Mouse (Mus musculus) lung, postnatal 10 days (tissue): ENCODE measurements around the gene Capn7.

Experiments used
- DNase-seq: peaks from one replicate; pipeline ENCODE4 v3.0.0; 2021

Capn7 gene

DNA sequence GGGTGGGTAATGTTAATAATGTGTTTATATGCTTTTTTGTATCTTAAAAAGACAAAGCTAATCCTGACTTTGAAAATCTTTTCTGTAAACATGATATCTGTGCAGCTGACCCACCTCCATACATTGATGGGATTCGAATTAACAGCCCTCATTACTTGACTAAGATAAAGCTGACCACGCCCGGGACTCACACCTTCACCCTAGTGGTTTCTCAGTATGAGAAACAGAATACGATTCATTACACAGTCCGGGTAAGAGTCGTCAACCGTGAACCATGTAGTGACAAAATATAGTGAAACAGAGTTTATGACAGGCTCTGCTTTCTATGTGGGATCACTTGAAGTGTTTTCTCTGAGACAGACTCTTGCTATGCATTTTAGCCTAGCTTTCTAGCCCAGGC is 31.5 kb downstream of the Capn7 start:
- no peak for DNase-seq

DNA sequence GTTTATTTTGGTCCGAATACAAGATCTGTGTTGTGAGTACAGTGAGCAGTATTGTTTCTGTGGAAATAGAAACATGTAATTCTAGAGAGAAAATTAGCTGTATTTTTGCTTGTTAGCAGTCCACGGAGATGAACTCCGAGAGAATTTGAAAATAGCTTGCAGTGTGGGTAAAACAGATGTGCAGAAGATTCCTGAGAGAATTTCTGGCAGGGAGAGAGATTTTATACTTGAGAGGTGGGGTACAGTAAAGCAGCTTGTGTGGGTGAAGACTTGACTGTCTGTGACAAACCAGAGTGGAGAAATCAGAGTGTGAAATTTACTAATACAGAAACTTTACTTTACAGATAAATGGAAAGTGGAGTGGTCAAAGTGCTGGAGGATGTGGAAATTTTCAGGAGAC is 32.9 kb downstream of the Capn7 start:
- no peak for DNase-seq

DNA sequence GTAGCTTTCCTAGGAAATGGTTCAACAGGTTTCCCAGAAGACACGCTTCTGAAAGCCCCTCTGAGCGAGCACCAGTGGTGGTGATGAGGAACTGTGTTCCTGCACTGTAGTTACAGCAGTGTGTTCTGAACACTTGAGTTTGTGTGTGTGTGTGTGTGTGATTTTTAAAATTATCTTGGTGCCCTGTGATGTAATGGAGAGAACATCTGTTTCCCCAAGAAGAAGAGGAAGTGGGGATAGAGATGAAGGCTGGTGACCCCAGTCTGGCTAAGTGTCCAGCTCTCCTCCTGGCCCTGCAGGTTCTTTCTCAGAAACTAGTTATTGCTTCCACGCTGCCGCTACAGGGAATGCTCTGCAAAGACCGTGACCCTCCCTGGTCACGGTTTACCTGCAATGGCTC is 38.0 kb downstream of the Capn7 start:
- DNase-seq = no peak

DNA sequence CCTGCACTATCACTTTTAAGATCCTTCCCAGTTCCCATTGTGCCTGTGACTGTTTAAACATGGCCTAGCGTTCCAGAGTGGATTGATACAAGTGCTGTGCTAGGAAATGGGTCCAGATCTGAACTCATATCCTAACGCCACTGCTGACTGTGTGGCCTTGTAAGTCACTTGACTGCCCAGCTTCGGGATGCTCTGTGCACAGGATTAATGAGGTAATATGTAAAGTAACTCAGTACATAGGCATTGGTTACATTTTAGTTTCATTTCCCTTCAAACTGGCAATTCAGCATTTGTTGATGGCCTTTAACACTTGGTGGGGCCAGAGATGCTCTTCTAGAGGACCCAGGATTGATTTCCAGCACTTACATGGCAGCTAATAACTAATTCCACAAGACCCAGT is 39.9 kb downstream of the Capn7 start:
- no peak for DNase-seq

DNA sequence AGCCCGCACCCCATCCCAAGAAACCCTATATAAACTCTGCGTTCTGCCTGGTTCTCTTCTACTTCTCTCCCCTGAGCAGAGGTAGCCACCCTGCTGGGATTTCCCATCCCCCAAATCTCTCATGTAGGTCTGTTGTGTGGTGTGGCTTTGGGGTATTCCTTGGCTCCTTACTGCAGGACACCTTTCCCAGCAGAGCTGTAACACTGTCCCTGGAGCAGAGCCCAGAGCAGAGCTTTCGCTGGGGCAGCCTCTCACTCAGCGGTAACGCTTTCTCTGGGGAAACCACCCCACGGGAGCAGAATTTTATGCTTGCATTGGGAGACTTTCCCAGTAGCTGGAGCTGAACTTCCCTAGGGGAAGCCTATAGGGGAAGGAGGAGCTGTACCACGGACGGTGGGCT is 45.8 kb downstream of the Capn7 start:
- no peak for DNase-seq

DNA sequence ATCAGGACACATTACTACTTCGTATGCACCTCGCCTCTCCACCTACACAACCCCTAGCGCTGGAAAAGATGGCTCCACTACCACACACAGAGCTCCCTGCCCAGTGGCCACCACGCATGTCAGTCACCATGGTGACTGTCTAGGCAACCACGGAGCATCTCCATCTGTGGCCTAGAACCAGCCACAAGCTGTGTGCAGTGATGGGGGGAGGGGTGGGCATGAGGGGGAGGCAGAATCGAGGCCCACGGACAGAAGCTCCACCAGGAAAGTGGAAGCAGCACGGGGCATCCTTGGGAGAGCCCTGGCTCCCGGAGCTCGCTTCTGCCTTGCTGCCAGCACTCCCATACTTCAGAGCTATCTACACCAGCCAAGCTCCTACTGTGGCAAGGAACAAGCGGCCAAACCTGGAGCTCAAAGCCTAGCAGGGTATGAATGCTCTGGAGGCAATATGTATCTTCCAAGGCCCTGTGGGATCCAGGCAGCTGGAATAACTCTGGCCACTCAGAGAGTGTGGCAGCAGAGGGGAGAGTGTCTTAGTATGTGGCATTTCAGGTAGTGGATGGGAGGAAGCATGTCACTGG is 47.1 kb downstream of the Capn7 start:
- no peak for DNase-seq

DNA sequence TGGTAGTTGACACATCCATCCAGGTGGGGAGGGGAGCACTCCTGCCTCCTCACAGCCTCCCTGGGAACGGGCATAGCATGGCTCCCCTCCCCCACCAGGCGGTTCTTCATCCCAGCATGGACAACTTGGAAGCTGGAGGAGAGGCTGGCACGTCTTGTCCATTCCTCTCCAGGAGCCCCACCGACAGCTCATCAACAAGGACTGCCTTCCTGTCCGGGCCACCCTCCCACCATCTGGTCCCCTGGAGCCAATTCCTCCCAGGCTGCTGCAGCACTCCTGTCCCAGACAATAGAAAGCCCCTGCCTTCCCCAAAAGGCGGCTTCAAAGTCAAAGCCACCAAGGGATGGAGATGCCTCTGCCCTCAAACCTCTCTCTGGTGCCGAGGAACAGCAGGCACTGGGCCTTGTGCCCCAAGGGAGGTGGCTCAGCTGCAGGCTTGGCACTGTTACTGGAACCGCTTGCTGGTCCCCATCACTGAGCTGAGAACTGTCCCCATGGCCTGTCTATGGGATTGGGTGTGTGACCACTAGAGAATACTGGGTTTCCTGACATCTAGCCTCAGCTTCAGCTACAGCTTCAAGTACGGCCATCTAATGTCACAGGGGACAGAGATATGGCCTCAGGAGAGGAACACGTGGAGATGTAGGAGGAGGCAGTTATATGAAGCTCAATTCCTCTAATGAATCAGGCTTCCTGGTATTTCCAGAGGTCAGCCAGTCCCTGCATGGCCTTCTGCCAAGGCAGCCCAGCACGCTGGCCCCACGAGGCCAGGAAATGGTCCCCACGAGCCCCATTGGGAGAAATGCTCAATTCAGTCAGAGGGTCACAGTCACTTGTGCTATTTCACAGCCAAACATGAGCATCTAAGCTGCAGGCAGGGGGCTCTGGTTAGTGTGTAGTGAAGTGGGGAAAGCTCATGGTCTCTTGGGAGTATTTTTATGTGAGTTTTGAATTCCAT is 48.2 kb downstream of the Capn7 start:
- DNase-seq = peak; percentile 59

DNA sequence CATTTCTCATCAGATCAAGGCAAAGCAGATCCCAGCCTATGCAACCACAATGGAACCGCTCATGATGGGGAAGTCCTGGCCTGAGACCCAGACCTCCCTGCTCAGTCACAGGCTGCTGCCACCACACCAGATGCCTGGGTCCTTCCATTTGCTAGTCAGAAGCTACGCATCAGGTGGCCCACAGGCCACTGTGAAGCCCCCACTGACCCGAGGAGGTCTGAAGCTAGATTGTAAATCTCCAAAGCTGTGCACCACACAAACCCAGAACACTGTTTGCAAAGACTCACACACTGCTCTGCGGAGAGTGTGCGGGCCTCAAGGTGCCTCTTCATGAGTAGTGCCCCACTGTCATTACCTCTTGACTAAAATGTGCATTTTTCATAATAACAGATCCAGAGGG is 49.0 kb downstream of the Capn7 start:
- no peak for DNase-seq

DNA sequence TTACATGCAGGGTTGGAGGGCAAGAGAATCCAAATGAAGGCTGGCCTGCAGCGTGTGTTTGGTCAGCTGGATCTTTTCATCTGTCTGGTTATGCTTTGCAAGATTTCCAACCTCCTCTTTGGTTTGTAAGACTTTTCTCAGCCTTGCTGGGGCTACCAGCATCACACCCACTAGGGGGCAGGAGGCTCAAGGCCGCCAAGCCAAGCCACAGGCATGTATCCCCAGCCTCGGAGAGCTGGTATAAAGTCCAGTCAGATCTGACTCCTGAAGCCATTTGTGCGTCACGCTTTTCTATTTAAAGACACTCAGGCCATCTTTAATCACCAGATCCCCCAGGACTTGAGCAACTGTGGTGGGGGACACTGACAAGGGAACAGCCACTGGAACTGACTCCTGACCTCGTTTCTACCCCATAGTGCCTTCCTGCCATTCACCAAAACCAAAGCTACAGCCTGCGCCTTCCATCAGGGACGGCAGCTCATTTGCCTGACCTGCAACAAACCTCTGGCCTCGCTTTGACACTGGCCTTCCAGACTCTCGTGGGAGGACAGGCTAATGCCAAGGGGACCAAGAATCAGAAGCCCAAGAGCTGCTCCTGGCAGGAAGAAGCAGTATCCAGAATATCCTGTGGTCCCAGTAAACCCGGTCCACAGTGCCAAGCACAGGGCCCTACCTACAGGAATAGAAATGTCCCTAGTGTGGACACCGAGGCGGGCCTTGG is 49.7 kb downstream of the Capn7 start:
- peak; percentile 92 for DNase-seq

DNA sequence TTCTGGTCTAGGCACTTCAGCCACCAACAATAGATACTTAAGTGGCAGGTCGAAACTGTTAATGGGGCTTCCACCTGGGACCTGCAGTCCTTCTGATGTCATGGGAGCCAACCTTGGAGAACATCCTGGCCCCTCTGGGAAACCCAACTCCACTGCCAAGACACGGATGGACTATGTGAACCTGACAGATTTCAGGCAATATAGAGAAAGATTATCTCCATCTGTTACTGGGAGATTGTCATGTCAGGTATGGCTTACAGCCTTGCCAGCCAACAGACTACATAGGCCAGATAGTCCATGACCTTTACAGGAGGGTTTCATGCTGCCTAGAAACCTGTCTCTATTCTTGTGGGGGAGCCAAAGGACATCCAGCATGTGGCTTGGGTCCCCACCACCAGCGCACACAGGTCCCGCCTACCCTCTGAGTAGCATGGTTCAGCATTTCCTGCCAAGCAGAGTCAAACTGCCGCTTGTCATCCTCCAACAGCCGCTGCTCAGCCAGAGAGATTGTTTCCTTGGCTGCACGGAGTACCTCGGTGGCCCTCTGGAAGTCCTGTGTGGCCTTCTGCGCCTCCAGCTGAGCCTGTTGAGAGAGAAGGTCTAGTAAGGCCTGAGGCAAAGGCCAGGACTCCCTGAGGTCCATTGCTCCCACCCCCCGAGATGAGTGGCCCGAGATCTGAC is 51.0 kb downstream of the Capn7 start:
- DNase-seq = peak; percentile 42

DNA sequence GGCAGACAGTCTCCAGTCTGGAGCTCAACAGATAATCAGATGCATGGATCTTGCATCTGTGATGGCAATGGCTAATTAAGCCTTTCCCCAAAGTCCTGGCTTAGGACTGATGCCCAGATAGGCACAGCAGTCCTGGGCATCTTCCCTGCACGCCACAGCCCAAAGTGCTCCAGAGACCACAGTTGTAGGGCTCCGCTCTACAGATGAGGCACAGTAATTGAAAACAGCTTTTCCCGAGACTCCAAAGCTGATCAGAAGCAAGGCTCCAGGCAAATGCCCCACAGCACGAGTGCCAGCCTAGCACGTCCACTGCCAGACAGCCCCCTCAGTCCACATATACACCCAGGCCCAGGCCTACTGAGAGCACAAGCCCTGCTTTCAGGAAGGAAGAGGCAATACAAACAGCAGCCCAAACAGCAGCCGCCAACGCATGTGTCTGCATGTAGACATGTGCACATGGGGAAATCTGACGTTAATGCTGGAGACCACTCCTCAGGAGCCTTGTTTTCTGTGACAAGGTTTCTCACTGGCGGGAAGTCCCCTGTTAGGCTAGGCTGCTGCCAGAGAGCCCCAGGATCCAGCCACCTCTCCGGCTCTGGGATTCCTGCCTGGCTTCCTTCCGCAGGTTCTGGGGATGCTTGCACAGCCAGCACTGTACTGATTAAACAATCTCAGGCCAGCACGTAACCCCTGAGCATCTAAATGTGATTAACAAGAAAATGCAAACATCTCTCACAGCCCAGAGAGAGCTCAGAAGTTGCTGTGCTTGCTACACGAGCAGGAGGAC is 51.8 kb downstream of the Capn7 start:
- DNase-seq = no peak

DNA sequence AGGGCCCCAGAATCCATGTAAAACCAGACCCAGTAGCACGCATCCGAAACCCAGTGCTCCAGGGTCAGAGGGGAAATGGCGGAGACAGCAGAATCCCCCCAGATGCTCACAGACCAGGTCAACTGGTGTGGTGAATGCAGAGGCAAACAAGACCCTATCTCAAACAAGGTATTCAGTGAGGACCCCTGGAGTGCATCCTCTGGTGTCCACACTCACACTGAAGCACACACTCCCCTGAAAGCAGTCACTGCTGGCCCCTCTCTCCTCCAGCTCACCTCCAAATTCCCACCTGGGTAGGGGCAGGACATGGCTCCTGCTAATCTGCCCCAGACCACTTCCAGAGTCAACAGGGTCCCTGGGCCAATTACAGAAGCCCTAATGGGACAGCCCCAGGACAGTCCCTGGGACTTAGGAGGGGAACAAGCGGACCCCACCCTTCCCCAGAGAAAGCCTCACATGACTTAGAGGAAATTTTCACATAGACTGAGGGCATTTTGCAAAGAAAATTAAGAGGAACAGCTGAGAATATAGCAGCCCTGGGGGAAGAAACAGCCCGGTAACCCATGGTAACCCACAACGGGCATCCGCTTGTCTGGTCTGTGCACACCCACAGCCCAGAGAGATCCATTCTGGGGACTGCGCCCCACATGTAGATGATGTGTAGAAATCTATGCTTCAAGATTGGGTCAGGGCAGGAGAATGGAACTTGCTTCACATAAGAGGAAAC is 53.1 kb downstream of the Capn7 start:
- no peak for DNase-seq

DNA sequence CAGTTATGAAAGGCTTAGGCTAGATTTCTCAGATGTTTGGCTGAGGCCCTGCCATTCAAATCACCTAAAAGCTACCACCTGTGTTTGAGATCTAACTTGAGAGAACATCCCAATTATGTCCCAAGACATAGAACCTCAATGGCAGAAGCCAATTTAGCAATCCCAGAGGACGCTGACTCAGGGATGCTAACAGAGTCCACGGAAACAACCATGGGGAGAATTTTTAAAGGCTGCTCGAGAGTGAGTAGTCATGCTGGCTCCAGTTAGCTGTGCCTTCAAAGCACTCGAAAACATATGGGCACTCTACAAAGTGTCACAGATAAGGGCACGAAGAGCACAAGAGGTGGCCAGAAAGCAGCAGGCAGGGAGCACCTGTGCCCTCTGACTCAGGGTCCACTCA is 55.9 kb downstream of the Capn7 start:
- no peak for DNase-seq

DNA sequence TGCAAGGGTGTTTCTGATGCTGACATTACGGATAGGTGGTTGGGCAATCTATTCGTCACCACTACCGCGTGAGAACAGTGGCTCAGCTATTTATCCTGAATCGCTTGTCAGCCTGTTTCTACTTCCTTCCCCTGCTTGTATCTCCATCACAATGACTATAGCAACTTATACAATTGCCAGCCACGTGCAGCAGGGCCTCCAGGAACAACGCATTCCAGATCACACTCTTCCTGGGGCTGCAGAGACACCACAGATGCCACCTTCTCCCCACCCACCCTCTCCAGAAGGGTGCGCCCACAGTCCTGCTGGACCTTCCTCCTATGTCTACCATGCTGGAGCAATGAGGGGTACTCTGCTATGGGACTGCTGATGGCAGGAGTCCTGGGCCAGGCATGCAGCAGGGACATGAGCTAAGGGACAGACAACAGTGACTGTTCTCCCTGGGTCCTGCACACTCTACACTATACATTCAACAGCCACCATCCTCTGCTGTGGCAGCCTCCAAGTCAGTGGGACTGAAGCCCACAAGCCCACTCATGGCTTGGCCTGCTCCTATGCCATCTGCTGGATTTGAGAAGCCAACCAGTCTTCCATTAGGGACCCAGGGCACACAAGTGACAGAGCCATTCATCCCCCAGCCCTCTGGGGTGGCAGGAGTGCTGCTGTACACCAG is 56.6 kb downstream of the Capn7 start:
- no peak for DNase-seq

DNA sequence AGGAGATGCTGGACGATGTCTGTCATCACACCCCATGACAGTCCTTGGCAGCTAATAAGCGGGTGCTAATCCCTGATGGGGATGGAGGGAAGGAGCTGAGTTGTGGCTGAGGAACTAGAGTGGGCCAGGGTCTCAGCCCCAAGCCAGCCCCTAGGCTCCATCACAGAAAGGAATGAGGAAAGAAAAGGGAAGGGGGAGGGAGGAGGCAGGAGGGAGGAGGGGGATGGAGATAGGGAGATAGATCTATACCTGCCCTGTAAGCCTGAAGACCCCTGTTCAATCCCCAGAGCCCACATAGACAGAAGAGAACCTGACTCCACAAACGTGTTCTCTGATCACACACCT is 57.1 kb downstream of the Capn7 start:
- DNase-seq = no peak

DNA sequence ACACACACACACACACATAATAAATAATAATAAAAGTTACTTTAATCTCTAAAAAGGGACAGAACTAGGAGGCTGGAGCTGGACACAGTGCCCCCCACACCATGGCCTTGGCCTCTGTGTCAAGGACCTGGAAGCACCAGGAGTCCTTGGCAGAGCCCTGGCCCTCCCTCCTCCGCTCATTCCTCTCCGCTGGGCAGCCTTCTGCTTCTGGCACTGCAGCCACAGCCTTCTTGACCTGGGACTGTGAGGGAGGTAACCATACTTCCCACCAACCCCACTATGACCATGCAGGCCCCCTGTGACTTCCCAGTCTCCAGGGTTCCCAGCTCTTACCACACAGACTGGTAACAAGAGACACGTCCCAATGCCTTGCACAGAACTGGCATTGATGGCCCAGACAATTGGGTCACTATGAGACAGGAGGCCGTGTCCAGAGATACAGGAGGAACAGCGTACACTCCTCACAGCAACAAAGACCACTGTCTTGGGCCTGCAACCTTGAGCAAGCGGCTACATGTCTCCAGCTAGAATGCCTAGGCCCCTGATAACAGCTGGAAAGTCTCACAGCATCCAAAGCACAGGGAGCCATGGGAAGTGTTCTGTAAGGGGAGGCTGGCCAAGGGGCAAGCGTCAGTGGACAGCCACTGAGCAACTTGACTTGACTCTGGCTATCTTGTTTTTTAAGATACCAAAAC is 57.6 kb downstream of the Capn7 start:
- DNase-seq = peak; percentile 59

DNA sequence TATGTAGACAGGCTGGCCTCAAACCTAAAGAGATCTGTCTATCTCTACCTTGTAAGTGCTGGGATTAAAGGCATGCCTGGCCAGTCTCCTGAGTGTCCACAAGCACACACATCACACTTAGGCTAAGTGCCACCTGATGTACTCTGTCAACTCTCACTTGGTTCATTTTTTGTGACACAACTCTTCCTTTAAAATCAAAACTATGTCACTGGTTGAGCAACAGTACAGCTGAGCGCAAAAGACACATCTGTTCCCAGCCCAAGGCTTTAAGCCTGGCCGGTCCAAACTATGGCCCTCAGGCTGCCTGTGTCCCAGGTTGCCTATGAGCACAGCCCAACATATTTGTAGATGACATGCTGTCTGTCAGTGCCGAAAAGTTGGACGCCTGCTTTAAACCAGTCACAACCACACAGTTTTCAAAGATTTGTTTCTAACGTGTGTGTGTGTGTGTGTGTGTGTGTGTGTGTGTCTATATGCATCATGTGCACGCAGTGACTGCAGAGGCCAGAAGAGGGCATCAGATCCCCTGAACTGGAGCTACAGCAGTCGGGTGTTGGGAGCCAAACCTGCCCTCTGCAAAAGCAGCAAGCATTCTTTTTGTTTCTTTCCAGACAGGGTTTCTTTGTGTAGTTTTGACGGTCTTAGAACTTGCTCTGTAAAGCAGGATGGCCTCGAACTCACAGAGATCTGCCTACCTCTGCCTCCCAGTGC is 58.5 kb downstream of the Capn7 start:
- peak; percentile 52 for DNase-seq

DNA sequence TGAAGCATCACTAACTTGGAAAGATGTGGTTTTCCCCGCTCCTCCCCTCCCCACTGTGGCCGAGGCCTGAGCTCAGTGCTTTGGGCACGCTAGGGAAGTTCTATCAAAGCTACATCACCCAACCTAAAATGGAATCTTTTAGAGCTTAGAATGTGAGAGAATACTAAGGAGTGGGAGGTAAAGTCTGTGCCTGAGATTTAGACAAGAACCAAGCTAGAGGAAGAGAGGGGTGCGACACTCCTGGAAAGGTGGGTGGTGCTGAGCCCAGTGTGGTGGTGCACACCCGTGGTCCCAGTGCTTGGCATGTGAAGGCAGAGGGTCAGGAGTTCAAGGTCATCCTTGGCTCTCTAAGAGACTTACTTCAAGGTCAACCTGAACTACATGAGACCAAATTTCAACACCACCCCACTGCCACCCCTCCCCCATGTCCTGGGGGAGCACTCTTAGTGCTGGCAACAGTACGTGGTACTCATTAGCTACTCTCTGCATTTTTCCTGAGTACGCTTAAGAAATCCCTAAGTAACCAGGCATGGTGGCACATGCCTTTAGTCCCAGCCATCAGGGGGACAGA is 59.3 kb downstream of the Capn7 start:
- DNase-seq = no peak

DNA sequence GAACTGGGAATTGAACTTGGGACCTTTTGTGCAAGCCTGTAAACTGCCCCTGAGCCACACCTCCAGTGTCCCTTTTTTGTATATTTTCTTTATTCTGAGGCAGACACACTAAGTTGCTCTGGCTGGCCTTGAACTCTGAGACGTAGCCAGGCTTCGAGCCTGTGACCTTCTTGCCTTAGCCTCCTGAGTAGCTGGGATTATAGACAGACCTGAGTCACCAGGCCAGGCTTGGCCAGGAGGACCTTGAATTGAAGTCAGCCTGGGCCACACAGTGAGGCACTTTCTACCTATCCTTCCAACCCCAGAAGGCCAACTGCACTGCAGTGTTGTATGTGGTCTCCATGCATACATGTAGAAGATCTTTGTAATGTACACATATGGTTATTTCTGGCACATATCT is 60.0 kb downstream of the Capn7 start:
- no peak for DNase-seq

DNA sequence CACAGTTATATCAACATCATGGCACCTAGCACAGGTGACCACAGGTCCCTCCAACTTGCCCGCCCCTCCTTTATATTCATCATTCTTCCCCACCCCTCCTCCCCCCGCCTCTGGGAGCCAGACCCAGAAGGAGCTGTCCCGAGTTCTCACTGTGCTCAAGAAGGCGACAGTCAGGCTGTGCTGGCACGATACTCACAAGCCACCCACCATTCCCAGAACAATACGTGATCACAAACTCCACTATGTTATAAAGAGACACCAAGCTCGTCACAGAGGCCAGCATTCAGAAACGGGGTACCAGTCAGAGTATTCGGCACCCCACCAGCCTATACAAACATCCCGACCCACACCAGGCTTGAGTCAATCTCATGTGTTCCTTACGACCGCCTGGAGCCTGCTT is 60.9 kb downstream of the Capn7 start:
- no peak for DNase-seq
